Mouse (Mus musculus) lung, adult 2 months (tissue): ENCODE measurements around the gene Zfp715. TPM values are rescaled to one million over a fixed set of nuclear protein-coding genes. Genes with fewer than 3 reads are reported as not detected.
"Not testable (repeated sequence)": the region's sequence is repeated elsewhere in the genome, so short reads cannot be mapped to it uniquely, and the experiment has no call there.

Experiments
- DNase-seq: peaks from one replicate; pipeline ENCODE4 v3.0.0; 2022
- H3K4me1 ChIP-seq: fragments of 200-500 bp; 2 replicates; pipeline ENCODE4 v1.6.1; 2011; ENCODE audit warnings: low read length; ENCODE audit not compliant: control insufficient read depth, insufficient read depth
- H3K4me3 ChIP-seq: fragments of 200-500 bp; replicated peaks from 2 replicates; pipeline ENCODE3; 2011; ENCODE audit warnings: low read depth, mild to moderate bottlenecking, control low read depth, low read length; ENCODE audit errors: extremely low read depth
- CTCF ChIP-seq: fragments of 200-500 bp; IDR thresholded peaks from 2 replicates; pipeline ENCODE4 v1.5.1; 2011; ENCODE audit warnings: mild to moderate bottlenecking, low read length, control low read depth; ENCODE audit not compliant: insufficient read depth
- POLR2A ChIP-seq: fragments of 200-500 bp; IDR thresholded peaks from 2 replicates; pipeline ENCODE4 v1.6.1; 2011; ENCODE audit warnings: low read depth, mild to moderate bottlenecking, control low read depth, low read length, borderline replicate concordance; ENCODE audit errors: extremely low read depth
- WGBS: fragments of 180-500 bp; shearing (Covaris S2); methylation state at CpG from one replicate; pipeline ENCODE4 v1.1.7; 2018; 5-methylcytosine and 5-hydroxymethylcytosine counted together
- polyA plus RNA-seq: library from polyadenylated mRNA; depleted of rRNA; stranded (reverse); fragments of >200 nt; gene quantifications from 2 replicates; pipeline ENCODE4 v1.2.3, GENCODE M21; 2012; rRNA removed

Gene Zfp715
- polyA plus RNA-seq, 1 experiment: 6.9 TPM

DNA sequence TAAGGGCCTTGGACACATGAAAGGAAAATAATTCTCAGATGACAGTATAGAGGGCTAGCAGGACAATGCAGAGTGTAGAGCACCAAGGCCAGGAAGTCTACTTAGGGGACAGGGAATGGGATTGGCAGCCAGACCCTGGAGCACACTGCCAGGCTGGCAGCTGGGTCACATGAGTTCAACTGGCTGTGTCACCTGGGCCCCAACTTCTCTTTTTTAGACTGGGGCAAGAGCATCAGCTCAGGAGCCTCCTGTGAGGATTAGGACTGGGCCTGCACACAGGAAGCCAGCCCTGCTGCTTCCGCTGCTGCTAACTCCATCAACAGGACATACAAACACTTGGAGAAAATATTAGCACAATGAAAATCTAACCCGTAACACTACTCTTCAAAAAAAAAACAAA lies 4.0 kb downstream of the Zfp715 start:
- no peak overlapping the region for H3K4me3 ChIP-seq
- WGBS: 50% methylated on average over 2 of the region's 2 CpGs
- no peak for DNase-seq
- peaks cover 33% of the 10 kb centered on the region for H3K4me1 ChIP-seq
- TF ChIP-seq CTCF: no peak
- TF ChIP-seq POLR2A: no peak

DNA sequence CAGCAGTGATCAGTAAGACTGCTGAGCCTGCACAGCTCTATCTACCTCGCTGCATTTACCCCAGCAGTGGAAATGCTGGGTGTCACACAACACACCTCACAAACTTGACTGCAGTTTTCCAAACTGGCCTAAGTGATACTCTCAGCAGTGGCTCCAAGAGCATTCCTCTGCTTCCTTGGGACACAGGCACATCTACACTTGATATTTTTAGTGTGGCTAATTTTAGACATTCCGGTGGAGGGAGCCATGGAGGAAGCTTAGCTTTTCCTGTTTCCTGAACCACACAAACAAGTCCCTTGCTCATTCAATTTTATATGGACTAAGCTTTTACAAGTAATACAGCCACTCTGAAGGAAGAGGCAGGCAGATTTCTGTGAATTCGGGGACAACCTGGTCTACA lies 7.9 kb downstream of the Zfp715 start:
- 35% methylated on average over 3 of the region's 3 CpGs for WGBS
- DNase-seq: no peak
- no peak overlapping the region for H3K4me3 ChIP-seq
- TF ChIP-seq CTCF (no peak), POLR2A (no peak)
- H3K4me1 ChIP-seq: peaks cover 21% of the 10 kb centered on the region

DNA sequence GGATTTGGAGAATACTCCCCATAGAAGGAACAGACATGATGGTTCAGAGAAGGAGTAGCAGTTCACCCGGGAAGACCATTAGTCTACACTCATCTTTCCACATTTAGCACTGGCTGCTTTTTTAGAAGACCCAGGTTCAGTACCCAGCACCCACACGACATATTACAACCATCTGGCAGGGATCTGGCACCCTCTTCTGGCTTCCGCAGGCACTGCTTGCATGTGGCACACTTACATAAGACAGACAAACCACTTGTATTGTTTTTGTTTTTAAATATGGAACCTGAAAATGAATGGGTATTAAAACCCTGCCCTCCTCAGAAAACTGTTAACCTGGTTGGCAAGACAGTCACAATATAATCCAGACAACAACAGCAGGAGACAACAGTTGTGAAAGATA lies 21.6 kb downstream of the Zfp715 start:
- H3K4me3 ChIP-seq: no peak overlapping the region
- TF ChIP-seq POLR2A (no peak), CTCF (no peak)
- no peak for DNase-seq
- WGBS: 93% methylated on average over 3 of the region's 3 CpGs
- H3K4me1 ChIP-seq: no peaks in the 10 kb centered on the region

DNA sequence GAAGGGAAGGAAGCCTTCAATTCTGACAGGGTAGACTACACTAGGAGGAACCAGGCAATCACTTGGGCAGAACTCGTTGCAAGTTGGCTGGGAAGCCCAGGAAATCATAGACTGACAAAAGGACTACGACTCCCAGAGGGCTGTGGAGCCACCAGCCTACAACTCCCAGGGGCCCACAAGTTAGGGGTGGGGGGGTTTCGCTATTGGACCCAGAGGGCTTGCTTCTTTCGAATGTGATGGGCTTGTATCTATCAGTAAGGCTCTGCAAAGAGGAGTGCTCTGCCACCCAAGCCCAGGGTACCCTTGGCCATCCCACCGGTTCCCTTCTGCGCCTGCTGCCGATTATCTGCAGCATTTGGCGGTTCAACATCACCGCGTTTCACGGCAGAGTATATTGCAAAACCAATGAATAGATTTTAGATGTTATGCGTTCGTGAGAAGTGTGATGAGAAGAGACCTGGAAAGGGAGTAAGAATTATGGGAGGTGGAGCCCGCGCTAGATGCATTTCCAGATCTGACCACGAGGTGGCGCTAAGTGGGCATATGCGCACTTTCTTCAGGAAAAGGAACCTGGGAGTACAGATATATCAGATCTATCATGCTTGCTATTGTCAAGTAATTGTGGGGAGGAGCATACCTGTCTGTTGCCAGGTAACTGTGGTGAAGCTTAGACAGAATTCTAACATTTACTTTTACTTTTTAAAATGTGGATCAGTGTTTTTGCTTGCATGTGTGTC lies 30.1 kb downstream of the Zfp715 start:
- Histone ChIP-seq H3K4me1 (0 out of 2 replicates have a peak, but pooled peaks cover 2% of the 10 kb centered on the region), H3K4me3 (peak overlapping the region; percentile 72)
- WGBS: 12% methylated on average over 18 of the region's 18 CpGs
- TF ChIP-seq POLR2A: no peak
- TF ChIP-seq CTCF: peak; percentile 90
- peak; percentile 76 for DNase-seq

DNA sequence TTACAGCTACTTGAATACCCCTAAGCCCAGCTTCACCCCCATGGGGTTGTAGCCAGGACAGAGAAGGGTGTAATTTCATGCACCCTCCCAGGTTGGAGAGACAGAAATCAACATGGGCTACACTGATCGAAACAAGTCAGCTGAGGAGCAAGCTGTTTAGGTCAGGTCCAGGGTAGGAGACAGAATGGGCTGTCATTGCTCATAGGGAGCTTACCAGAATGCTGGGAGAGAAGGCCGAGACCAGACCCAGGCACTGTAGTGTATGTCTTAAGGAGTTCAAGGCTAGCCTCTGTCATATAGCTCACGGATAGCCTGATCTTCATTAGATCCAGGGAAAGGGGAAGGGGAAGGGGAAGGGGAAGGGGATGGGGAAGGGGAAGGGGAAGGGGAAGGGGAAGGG lies 30.6 kb downstream of the Zfp715 start:
- DNase-seq: no peak
- no peak for TF ChIP-seq POLR2A
- no peak for TF ChIP-seq CTCF
- peaks cover 2% of the 10 kb centered on the region; the same call in 1 of the 2 replicates for H3K4me1 ChIP-seq
- 90% methylated on average over 3 of the region's 3 CpGs for WGBS
- no peak overlapping the region for H3K4me3 ChIP-seq

DNA sequence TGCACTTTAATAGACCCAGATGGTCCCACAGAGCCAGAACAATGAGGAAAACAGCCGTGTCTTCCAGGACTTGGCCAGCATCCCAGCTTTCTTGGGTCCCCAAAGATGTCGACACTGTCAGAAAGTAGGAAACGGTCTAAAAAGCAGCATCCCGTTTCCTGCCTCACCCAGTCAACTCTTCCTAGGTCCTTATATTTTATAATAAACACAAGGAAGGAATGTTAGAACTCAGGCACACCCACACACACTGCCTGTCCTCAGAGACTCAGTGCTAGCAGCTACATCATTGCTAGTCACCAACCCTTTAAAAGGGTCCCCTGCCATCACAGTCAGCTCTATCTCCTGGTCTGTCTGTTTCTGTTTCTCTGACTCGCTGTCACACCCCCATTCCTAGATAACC lies 35.7 kb downstream of the Zfp715 start:
- H3K4me3 ChIP-seq: no peak overlapping the region
- DNase-seq: no peak
- 33% methylated on average over 5 of the region's 5 CpGs for WGBS
- TF ChIP-seq CTCF (no peak), POLR2A (no peak)
- no peaks in the 10 kb centered on the region; the same call in 1 of the 2 replicates for H3K4me1 ChIP-seq

DNA sequence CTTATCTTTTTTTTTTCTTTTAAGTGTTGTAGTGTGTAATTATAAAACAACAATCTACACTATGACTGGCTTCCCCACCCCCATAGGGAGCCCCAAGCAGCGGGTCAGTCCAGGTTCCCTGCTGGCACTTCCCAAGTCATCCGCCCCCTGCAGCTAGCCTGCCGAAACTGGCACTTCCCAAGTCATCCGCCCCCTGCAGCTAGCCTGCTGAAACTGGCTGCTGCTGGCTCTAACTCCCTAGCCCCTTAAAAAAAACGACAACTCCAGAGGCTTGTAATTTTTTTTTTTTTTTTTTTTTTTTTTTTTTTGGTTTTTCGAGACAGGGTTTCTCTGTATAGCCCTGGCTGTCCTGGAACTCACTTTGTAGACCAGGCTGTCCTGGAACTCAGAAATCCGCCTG lies 36.9 kb downstream of the Zfp715 start:
- not testable (repeated sequence) for H3K4me1 ChIP-seq, DNase-seq, H3K4me3 ChIP-seq
- 61% methylated on average over 6 of the region's 7 CpGs for WGBS

DNA sequence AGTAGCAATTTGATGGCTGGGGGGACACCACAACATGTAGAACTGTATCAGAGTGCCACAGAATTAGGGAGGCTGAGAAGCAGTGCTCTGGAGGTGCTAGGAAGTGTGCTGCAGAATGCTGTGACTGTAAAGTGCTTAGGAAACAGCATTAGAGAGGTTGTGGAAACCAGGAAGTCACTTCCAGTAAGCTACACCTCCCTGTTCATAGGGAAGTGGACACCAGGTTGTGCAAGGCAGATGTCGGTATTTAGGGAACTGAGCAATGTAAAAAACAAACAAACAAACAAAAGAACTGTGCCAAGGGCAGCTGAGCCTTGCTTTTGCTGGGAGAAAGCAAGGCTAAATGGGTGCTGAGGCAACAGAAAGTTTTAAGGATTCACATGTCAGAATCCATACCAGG lies 39.6 kb downstream of the Zfp715 start:
- WGBS: 45% methylated on average over 1 of the region's 1 CpGs
- no peak for DNase-seq
- Histone ChIP-seq H3K4me3 (no peak overlapping the region), H3K4me1 (no peaks in the 10 kb centered on the region; the same call in 1 of the 2 replicates)
- TF ChIP-seq CTCF: no peak
- TF ChIP-seq POLR2A: no peak

DNA sequence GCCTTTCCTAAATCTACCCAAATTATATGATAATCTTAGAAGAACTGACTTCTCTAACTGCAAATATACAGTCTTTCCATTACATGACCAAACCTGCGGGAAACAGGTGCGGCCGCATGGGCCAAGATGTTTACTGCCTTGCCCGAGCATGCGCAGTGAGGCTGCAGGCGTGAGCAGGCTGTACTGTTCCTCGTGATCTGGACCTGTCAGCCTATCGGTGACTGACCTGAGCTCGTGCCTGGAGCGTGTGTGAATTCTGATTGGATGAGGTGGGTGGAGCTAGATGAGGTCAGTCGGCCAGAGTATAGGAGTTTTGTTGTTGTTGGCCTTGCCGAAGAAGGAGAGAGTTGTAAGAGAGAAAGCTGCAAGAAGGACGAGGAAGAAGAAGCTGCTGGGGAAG lies 45.7 kb downstream of the Zfp715 start:
- not testable (repeated sequence) for DNase-seq, H3K4me3 ChIP-seq, H3K4me1 ChIP-seq
- 87% methylated on average over 13 of the region's 13 CpGs for WGBS

DNA sequence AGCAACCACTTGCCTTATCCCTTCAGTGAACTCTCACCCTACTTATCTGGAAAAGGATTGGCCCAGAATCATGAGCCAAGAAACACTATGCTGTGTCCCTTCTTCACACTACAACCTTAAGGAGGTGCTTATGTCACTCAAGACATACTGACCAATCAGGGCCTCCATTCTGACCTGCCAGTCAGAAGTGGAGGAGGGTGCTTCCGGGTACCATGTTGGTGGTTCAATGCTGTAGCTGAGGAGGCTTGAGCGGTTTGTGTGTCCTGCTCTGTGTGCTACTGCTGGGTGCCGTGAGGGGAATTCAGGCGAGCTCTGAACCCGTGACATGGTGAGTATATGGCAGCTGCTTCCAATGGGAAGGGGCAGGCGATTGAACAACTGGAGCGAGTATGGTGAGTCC lies 59.6 kb downstream of the Zfp715 start:
- no peak overlapping the region for H3K4me3 ChIP-seq
- no peak for TF ChIP-seq POLR2A
- TF ChIP-seq CTCF: no peak
- 71% methylated on average over 7 of the region's 7 CpGs for WGBS
- no peaks in the 10 kb centered on the region for H3K4me1 ChIP-seq
- DNase-seq: no peak

DNA sequence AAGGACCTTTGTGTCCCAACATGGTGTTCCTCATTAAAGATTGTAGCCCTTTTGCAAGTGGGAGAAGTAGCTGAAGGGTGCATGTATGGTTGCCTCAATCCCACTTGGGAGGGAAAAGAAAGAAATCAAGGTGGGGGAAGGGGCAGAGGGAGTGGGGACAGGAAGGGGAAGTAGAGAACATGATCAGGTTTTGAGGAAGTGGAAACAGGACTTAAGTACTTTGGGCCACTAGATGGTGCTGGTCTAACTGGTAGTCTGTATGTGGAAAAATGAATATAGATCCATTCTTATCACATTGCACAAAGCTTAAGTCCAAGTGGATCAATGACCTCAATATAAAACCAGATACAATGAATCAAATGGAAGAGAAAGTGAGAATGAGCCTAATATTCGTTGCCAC lies 62.4 kb downstream of the Zfp715 start:
- not testable (repeated sequence) for DNase-seq, H3K4me3 ChIP-seq, H3K4me1 ChIP-seq
- WGBS: 62% methylated on average over 1 of the region's 1 CpGs

Other genes with a start within 250 kb of the Zfp715 start
- gene Zfp936, start 199.1 kb downstream of the Zfp715 start, polyA plus RNA-seq: not detected in 2 replicates
- 14.7 and 19.2 TPM in 2 replicates for gene Siglecf, start 38.0 kb upstream of the Zfp715 start, polyA plus RNA-seq
- gene Siglecg, start 94.9 kb upstream of the Zfp715 start, polyA plus RNA-seq: 17.5 and 18.9 TPM in 2 replicates
- 0.05 TPM in 1 of 2 replicates, not detected in the other for gene Lim2, start 114.4 kb upstream of the Zfp715 start, polyA plus RNA-seq
- 17.3 and 19.7 TPM in 2 replicates for gene Nkg7, start 123.8 kb upstream of the Zfp715 start, polyA plus RNA-seq
- not detected in 2 replicates for gene Cldnd2, start 127.5 kb upstream of the Zfp715 start, polyA plus RNA-seq
- 71.4 and 105 TPM in 2 replicates for gene Etfb, start 130.8 kb upstream of the Zfp715 start, polyA plus RNA-seq
- 1.2 and 1.5 TPM in 2 replicates for gene Gm45233, start 130.8 kb upstream of the Zfp715 start, polyA plus RNA-seq
- 6.6 and 14.2 TPM in 2 replicates for gene Vsig10l, start 149.9 kb upstream of the Zfp715 start, polyA plus RNA-seq
- gene Iglon5, start 176.8 kb upstream of the Zfp715 start, polyA plus RNA-seq: 0.85 and 1.0 TPM in 2 replicates
- gene 4931406B18Rik, start 192.6 kb upstream of the Zfp715 start, polyA plus RNA-seq: not detected in 2 replicates
- 11.6 and 15.3 TPM in 2 replicates for gene Cd33, start 231.1 kb upstream of the Zfp715 start, polyA plus RNA-seq
- gene Zfp658, start 249.0 kb upstream of the Zfp715 start, polyA plus RNA-seq: 1.6 and 1.8 TPM in 2 replicates